Mouse (Mus musculus): ENCODE data around the gene Fgd6. TPM values are rescaled to one million over a fixed set of nuclear protein-coding genes. Genes with fewer than 3 reads are reported as not detected.

Gene Fgd6
- polyA plus RNA-seq, 1 experiment from 2014 or later: 2.3 TPM

DNA sequence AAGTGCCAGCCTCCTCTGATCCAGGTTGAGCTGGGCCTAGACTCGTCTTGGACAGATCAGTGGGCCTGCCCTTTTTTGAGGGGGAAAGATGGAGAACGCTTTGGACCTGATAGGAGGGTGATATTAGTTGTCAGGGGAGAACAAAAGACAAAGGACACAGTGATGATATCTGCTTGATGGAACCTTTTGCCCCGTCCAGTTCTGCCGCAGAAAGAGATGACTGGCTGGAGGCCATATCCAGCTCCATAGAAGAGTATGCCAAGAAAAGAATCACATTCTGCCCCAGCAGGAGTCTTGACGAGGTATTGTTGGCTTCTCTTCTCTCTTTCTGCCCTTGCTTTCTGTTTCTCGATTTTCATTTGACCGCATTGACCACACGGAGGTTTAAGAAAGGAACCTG is 97.3 kb downstream of the Fgd6 start:
- Histone ChIP-seq H3K36me3 (ENCODE audit: insufficient read depth, low read length) (no peaks in the 10 kb centered on the region), H3K9me3 (replicated peaks; ENCODE audit: low read length) (no peaks in the 10 kb centered on the region), H3K4me3 (replicated peaks; ENCODE audit: low read depth, low read length) (no peak overlapping the region), H3K9ac (ENCODE audit: low read depth, low read length) (no peak overlapping the region), H3K4me2 (ENCODE audit: low read length) (no peak overlapping the region), H3K27ac (no peak overlapping the region), H3K27me3 (ENCODE audit: insufficient read depth, low read length) (no peaks in the 10 kb centered on the region), H3K4me1 (replicated peaks; ENCODE audit: insufficient read depth, low read length) (no peaks in the 10 kb centered on the region)
- no peak for ATAC-seq (replicated peaks; ENCODE audit: low FRiP score, low read depth)
- no peak for DNase-seq (ENCODE audit: low spot score)
- no peak for TF ChIP-seq CTCF (IDR thresholded peaks at IDR 0.05; ENCODE audit: low read depth)
- WGBS: 82% methylated on average over 8 of the region's 8 CpGs

DNA sequence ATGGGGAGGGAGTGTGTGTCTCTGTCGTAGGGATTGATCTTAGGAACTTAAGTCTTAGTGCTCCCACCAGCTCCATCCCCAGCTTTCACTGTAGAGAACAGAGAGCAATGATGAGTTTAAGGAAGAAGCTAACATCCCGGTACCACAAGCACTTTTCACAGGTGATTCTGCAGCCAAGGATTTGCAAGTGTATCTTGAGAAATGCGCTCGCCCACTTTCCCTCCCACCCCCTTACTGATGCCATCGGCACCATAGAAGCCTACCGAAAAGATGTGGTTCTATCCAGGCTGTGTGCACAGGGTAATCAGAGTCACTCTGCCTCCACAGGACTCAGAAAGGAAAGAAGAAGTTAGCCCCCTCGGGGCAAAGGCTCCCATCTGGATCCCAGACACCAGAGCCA is 97.9 kb downstream of the Fgd6 start:
- Histone ChIP-seq H3K4me2 (ENCODE audit: low read length) (no peak overlapping the region), H3K9ac (ENCODE audit: low read depth, low read length) (no peak overlapping the region), H3K4me1 (replicated peaks; ENCODE audit: insufficient read depth, low read length) (no peaks in the 10 kb centered on the region), H3K27ac (no peak overlapping the region), H3K4me3 (replicated peaks; ENCODE audit: low read depth, low read length) (no peak overlapping the region), H3K27me3 (ENCODE audit: insufficient read depth, low read length) (no peaks in the 10 kb centered on the region), H3K9me3 (replicated peaks; ENCODE audit: low read length) (no peaks in the 10 kb centered on the region), H3K36me3 (ENCODE audit: insufficient read depth, low read length) (no peaks in the 10 kb centered on the region)
- ATAC-seq (replicated peaks; ENCODE audit: low FRiP score, low read depth): no peak
- WGBS: 93% methylated on average over 7 of the region's 7 CpGs
- DNase-seq (ENCODE audit: low spot score): no peak
- no peak for TF ChIP-seq CTCF (IDR thresholded peaks at IDR 0.05; ENCODE audit: low read depth)

DNA sequence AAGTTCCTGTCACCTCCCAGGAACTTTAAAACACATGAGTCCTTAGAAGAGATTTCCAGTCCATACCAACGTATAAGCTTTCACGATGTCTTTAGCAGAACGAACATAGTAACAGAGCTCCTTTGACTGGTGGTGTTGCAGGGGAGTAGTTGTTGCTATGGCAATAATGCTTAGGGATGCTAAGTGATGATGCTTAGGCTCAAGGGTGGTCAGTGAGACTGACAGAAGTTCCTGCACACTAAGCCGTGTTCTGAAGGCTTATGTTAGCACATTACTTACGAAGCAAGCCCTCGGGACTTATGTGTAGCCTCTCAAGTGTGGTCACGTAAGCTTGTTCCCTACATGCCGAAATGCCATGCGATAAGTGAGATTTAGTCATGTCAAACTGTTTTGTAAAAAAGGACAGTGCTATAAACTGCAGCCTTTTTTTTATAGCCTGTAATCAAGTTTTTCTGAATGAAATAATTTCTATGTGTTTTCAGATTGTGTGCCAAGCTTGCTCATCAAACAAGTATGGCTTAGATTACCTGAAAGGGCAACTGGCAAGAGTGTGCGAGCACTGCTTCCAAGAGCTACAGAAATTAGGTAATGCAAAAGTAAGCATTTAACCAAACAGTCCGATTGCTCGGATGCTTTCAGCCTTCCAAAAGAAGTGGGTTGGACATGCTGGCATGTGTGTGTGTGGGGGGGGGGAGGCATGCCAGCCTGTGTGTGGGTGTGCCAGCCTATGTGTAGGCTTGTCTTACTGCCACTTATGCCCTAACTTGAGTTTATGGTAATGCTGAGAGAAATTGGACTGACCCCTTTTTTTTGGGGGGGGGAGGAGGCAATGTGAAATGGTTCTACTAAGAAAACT is 99.0 kb downstream of the Fgd6 start:
- no peak overlapping the region for H3K4me2 ChIP-seq (ENCODE audit: low read length)
- no peaks in the 10 kb centered on the region for H3K9me3 ChIP-seq (replicated peaks; ENCODE audit: low read length)
- no peaks in the 10 kb centered on the region for H3K27me3 ChIP-seq (ENCODE audit: insufficient read depth, low read length)
- H3K4me3 ChIP-seq (replicated peaks; ENCODE audit: low read depth, low read length): no peak overlapping the region
- no peak overlapping the region for H3K9ac ChIP-seq (ENCODE audit: low read depth, low read length)
- no peak overlapping the region for H3K27ac ChIP-seq
- no peak for ATAC-seq (replicated peaks; ENCODE audit: low FRiP score, low read depth)
- H3K4me1 ChIP-seq (replicated peaks; ENCODE audit: insufficient read depth, low read length): no peaks in the 10 kb centered on the region
- 89% methylated on average over 12 of the region's 12 CpGs for WGBS
- TF ChIP-seq CTCF (IDR thresholded peaks at IDR 0.05; ENCODE audit: low read depth): no peak
- DNase-seq (ENCODE audit: low spot score): no peak
- no peaks in the 10 kb centered on the region for H3K36me3 ChIP-seq (ENCODE audit: insufficient read depth, low read length)

DNA sequence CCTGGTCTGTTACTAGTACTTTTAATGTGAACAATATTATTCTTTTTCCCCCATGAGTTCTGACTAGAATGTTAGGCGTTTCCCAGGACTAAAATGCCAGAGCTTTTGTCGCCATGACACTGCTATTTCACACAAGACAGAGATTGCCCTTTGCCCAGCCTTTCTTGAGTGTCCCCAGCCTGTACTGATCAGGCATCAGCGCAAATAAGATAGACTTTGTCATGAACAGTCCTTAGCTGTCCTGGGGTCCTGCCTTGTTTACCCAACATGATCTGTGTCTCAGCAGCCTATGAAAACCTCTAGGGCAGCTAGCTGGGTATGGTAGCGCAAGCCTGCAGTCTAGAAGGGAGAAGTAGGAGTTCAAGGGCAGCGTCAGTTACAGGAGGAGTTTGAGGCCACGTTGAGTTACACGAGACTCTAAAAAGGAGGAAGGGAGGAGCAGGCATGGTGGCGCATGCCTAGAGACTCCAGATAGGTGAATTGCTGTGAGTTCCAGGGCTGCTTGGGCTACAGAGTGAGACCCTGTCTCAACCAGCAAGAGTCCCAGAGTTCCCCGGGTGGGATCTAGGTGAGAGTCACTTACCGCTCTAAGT is 103.2 kb downstream of the Fgd6 start:
- TF ChIP-seq CTCF (IDR thresholded peaks at IDR 0.05; ENCODE audit: low read depth): no peak
- H3K4me1 ChIP-seq (replicated peaks; ENCODE audit: insufficient read depth, low read length): no peaks in the 10 kb centered on the region
- H3K9me3 ChIP-seq (replicated peaks; ENCODE audit: low read length): no peaks in the 10 kb centered on the region
- no peak overlapping the region for H3K9ac ChIP-seq (ENCODE audit: low read depth, low read length)
- H3K27me3 ChIP-seq (ENCODE audit: insufficient read depth, low read length): no peaks in the 10 kb centered on the region
- DNase-seq (ENCODE audit: low spot score): no peak
- H3K4me2 ChIP-seq (ENCODE audit: low read length): no peak overlapping the region
- 89% methylated on average over 10 of the region's 10 CpGs for WGBS
- ATAC-seq (replicated peaks; ENCODE audit: low FRiP score, low read depth): no peak
- peaks cover 3% of the 10 kb centered on the region; the same call in 1 of the 2 replicates for H3K36me3 ChIP-seq (ENCODE audit: insufficient read depth, low read length)
- H3K27ac ChIP-seq: no peak overlapping the region
- H3K4me3 ChIP-seq (replicated peaks; ENCODE audit: low read depth, low read length): no peak overlapping the region

DNA sequence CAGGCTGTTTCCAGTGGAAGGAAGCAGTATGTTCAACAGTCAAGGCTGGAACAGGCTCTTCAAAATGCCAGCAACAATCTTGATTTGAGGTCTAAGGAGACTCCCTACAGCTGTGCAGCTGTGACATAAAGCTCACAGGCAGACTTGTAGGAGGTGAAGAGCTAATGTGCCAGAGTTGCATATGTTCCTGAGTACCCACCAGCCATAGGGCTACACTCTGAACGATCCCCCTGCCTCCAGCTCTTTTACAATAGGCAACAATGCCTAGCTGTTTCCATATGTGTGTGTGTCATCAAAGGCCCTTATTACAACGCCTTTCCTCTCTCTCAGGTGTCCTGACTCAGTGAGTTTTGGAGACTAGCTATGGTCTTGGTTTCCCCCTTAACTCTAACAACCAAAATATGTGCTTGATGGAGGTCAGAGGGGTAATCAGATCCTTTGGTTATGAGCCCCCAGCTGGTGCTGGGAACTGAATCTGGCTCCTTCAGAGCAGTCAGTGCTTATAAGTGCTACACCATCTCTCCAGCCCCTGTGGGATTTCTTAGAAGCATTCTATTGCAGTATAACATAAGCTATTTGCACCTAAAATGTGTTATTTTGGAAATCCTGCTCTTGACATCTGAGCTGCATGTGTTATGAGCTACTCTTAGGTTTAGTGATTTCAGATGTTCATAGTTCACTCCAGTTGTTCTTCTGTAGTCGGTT is 104.6 kb downstream of the Fgd6 start:
- H3K36me3 ChIP-seq (ENCODE audit: insufficient read depth, low read length): peaks cover 3% of the 10 kb centered on the region; the same call in 1 of the 2 replicates
- H3K9ac ChIP-seq (ENCODE audit: low read depth, low read length): no peak overlapping the region
- H3K27ac ChIP-seq: no peak overlapping the region
- no peaks in the 10 kb centered on the region for H3K27me3 ChIP-seq (ENCODE audit: insufficient read depth, low read length)
- H3K4me2 ChIP-seq (ENCODE audit: low read length): no peak overlapping the region
- 81% methylated on average over 3 of the region's 3 CpGs for WGBS
- no peak overlapping the region for H3K4me3 ChIP-seq (replicated peaks; ENCODE audit: low read depth, low read length)
- no peaks in the 10 kb centered on the region for H3K9me3 ChIP-seq (replicated peaks; ENCODE audit: low read length)
- no peaks in the 10 kb centered on the region for H3K4me1 ChIP-seq (replicated peaks; ENCODE audit: insufficient read depth, low read length)
- ATAC-seq (replicated peaks; ENCODE audit: low FRiP score, low read depth) (no peak), DNase-seq (ENCODE audit: low spot score) (no peak)
- TF ChIP-seq CTCF (IDR thresholded peaks at IDR 0.05; ENCODE audit: low read depth): no peak

DNA sequence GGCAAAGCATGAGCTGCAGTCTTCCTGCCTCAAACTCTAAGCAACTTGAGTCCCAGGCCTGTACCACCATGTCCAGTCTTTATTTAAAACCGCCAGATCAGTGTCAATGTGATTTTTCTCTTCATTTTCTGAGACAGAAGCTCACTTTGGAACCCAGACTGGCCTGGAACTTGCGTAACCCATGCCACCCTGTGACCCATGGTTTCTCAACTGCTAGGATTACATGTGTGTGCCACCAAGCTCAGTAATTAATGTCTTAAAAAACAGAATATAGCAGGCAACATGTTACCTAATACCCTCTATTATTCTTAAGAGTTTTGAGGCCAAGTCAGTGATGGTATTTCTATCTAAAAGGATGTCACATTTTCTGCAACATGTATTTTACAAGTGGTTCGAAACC is 106.6 kb downstream of the Fgd6 start:
- H3K9me3 ChIP-seq (replicated peaks; ENCODE audit: low read length): no peaks in the 10 kb centered on the region
- DNase-seq (ENCODE audit: low spot score) (no peak), ATAC-seq (replicated peaks; ENCODE audit: low FRiP score, low read depth) (no peak)
- peaks cover 3% of the 10 kb centered on the region; the same call in 1 of the 2 replicates for H3K36me3 ChIP-seq (ENCODE audit: insufficient read depth, low read length)
- no peak overlapping the region for H3K4me3 ChIP-seq (replicated peaks; ENCODE audit: low read depth, low read length)
- TF ChIP-seq CTCF (IDR thresholded peaks at IDR 0.05; ENCODE audit: low read depth): no peak
- H3K27ac ChIP-seq: no peak overlapping the region
- H3K9ac ChIP-seq (ENCODE audit: low read depth, low read length): no peak overlapping the region
- no peaks in the 10 kb centered on the region for H3K4me1 ChIP-seq (replicated peaks; ENCODE audit: insufficient read depth, low read length)
- H3K27me3 ChIP-seq (ENCODE audit: insufficient read depth, low read length): no peaks in the 10 kb centered on the region
- 82% methylated on average over 3 of the region's 3 CpGs for WGBS
- no peak overlapping the region for H3K4me2 ChIP-seq (ENCODE audit: low read length)

All from kidney, postnatal 0 days (tissue).